Mouse (Mus musculus) heart, embryonic 16.5 days (tissue): ENCODE measurements around the gene Tas2r115. TPM values are rescaled to one million over a fixed set of nuclear protein-coding genes. Genes with fewer than 3 reads are reported as not detected.
"Not testable (repeated sequence)": the region's sequence is repeated elsewhere in the genome, so short reads cannot be mapped to it uniquely, and the experiment has no call there.

Experiments
- ATAC-seq: fragments of 200-750 bp; cut with Nextera tagmentation; replicated peaks from 2 replicates; pipeline ENCODE4 v1.8.0; 2017; ENCODE audit warnings: moderate number of reproducible peaks; ENCODE audit not compliant: insufficient read depth, low FRiP score; ENCODE audit errors: extremely low read depth
- H3K27ac ChIP-seq: fragments of 300-500 bp; sonication (generic); 2 replicates; pipeline ENCODE4 v1.5.1; 2014; ENCODE audit warnings: mild to moderate bottlenecking, low read length, control low read depth, moderate library complexity
- H3K27me3 ChIP-seq: fragments of 300-500 bp; sonication (generic); 2 replicates; pipeline ENCODE4 v1.6.1; 2014; ENCODE audit warnings: low read length, mixed read lengths; ENCODE audit not compliant: control insufficient read depth, insufficient read depth
- H3K36me3 ChIP-seq: fragments of 300-500 bp; sonication (generic); 2 replicates; pipeline ENCODE4 v1.6.1; 2014; ENCODE audit not compliant: control insufficient read depth, insufficient read depth
- H3K4me1 ChIP-seq: fragments of 300-500 bp; sonication (generic); 2 replicates; pipeline ENCODE4 v1.6.1; 2014; ENCODE audit warnings: low read length, mixed read lengths; ENCODE audit not compliant: control insufficient read depth, insufficient read depth
- H3K4me2 ChIP-seq: fragments of 300-500 bp; sonication (generic); 2 replicates; pipeline ENCODE4 v1.6.1; 2014; ENCODE audit warnings: low read depth, mild to moderate bottlenecking, control low read depth, low read length
- H3K4me3 ChIP-seq: fragments of 300-500 bp; sonication (generic); 2 replicates; pipeline ENCODE4 v1.5.1; 2014; ENCODE audit warnings: mild to moderate bottlenecking, control low read depth, low read length
- H3K9ac ChIP-seq: fragments of 300-500 bp; sonication (generic); 2 replicates; pipeline ENCODE4 v1.6.1; 2014; ENCODE audit warnings: low read length, control low read depth
- H3K9me3 ChIP-seq: fragments of 300-500 bp; sonication (generic); replicated peaks from 2 replicates; pipeline ENCODE4 v1.6.1; 2016; ENCODE audit warnings: low read length; ENCODE audit not compliant: control insufficient read depth
- WGBS: fragments of 180-500 bp; shearing (Covaris S2); extraction: QIAGEN DNeasy Blood & Tissue Kit; methylation state at CpG from one replicate; pipeline ENCODE4 v1.1.7; 2014; 5-methylcytosine and 5-hydroxymethylcytosine counted together
- polyA plus RNA-seq: library from polyadenylated mRNA; unstranded; fragments of >200 nt; fragmentation: Nextera tagmentation; extraction: Ambion mirVana; gene quantifications from 2 replicates; pipeline ENCODE4 v1.2.1, GENCODE M21; 2015

Tas2r115 gene
- polyA plus RNA-seq: not detected in 2 replicates

DNA sequence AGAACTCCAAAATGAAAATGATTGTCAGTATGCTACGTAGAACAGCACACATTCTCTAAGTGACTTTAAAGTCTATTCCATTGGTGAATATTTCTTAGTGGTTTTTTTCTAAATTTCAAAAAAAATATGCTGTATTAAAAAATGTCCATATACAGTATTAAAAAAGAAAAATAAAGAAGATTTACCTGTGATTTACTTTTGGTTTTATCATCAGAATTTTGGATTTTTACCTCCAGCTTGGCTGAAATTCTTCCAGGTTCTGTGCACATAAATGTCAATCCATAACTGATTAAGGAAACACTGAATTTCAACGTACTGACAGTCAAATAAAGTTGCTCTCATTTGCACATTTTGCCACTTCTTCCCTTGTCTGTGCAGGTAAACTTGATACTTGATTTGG is at the start of gene Tas2r115:
Tas2r115 (minus strand) TSS at position 101 of the 400 bp plus-strand sequence.
- no peak within 1 kb of the TSS for H3K4me2 ChIP-seq
- ATAC-seq: no peak
- no peaks in the 10 kb centered on the region for H3K4me1 ChIP-seq
- no peaks in the 10 kb centered on the region for H3K27me3 ChIP-seq
- no peak within 1 kb of the TSS for H3K9ac ChIP-seq
- H3K4me3 ChIP-seq: no peak within 1 kb of the TSS
- WGBS: 58% methylated on average over 2 of the region's 2 CpGs
- no peaks in the 10 kb centered on the region for H3K36me3 ChIP-seq
- no peaks in the 10 kb centered on the region for H3K9me3 ChIP-seq
- H3K27ac ChIP-seq: no peak within 1 kb of the TSS

DNA sequence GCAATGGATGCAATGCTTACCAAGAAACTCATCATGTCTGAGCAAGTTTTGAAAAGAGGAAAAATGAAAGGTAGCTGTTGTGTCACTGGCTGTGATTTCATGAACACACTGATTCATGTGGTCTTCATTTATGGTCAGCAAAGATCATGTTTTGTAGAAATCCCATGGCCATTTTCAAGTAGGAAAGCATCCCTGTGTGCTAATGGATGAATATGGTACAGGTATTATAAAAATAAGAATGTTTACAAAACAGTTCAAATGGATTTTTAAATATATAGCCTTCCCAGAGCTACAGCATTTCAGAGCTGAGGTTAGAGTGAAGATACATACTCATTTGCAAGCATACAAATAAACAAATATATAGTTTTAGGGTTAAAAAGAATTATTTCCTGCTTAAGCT is 40.2 kb upstream of the Tas2r115 start, which contains the start of gene Tas2r136:
Tas2r136 (minus strand) TSS at position 101 of the 400 bp plus-strand sequence.
- Histone ChIP-seq H3K9ac (no peak within 1 kb of the TSS), H3K4me3 (no peak within 1 kb of the TSS), H3K9me3 (no peaks in the 10 kb centered on the region), H3K27ac (no peak within 1 kb of the TSS), H3K4me1 (no peaks in the 10 kb centered on the region), H3K4me2 (no peak within 1 kb of the TSS), H3K36me3 (no peaks in the 10 kb centered on the region), H3K27me3 (no peaks in the 10 kb centered on the region)
- no peak for ATAC-seq

DNA sequence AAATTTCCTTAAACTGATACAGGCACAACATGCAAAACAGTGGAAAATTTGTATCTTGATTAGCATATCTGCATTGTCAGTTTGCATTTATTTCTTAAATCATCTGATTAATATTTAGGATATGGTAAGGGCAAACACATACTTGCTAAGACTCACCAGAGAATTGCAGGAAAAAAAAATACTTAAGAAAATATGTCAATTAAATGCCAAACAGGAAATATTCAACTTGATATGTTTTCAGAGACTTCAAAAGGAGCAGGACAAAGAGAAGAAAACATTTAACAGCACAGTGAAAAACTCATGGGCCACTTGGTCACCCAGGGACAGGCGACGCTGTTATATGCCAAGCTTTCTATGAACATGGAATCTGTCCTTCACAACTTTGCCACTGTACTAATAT is 24.0 kb upstream of the Tas2r115 start, which contains the start of gene Tas2r102:
Tas2r102 (plus strand) TSS at position 301 of the 400 bp plus-strand sequence.
- Histone ChIP-seq H3K9ac (no peak within 1 kb of the TSS), H3K36me3 (no peaks in the 10 kb centered on the region), H3K9me3 (no peaks in the 10 kb centered on the region; the same call in 1 of the 2 replicates), H3K4me3 (no peak within 1 kb of the TSS), H3K27me3 (no peaks in the 10 kb centered on the region), H3K27ac (no peak within 1 kb of the TSS), H3K4me1 (no peaks in the 10 kb centered on the region), H3K4me2 (no peak within 1 kb of the TSS)
- no peak for ATAC-seq
- WGBS: 87% methylated on average over 2 of the region's 2 CpGs

DNA sequence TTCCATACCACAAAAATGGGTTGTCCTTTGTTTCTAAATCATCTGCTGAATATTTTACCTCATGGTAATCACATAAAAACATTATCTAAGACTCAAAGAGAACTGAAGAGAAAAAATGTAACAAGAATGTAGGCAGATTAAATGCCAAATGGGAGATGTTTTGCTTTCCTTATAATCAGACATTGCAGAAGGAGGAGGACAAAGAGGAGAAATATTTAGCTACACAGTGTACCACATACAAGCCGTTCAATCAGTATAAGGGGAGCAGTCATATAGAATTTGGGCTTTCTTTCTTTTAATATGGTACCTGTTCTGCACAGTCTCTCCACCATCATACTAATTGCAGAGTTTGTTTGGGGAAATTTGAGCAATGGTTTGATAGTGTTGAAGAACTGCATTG is 16.6 kb upstream of the Tas2r115 start, which contains the start of gene Tas2r124:
Tas2r124 (plus strand) TSS at position 301 of the 400 bp plus-strand sequence.
- H3K36me3 ChIP-seq: no peaks in the 10 kb centered on the region
- H3K4me3 ChIP-seq: no peak within 1 kb of the TSS
- 65% methylated on average over 1 of the region's 1 CpGs for whole genome bisulfite sequencing
- H3K4me1 ChIP-seq: no peaks in the 10 kb centered on the region
- no peaks in the 10 kb centered on the region for H3K9me3 ChIP-seq
- ATAC-seq: no peak
- H3K9ac ChIP-seq: no peak within 1 kb of the TSS
- no peak within 1 kb of the TSS for H3K4me2 ChIP-seq
- H3K27ac ChIP-seq: no peak within 1 kb of the TSS
- H3K27me3 ChIP-seq: no peaks in the 10 kb centered on the region

DNA sequence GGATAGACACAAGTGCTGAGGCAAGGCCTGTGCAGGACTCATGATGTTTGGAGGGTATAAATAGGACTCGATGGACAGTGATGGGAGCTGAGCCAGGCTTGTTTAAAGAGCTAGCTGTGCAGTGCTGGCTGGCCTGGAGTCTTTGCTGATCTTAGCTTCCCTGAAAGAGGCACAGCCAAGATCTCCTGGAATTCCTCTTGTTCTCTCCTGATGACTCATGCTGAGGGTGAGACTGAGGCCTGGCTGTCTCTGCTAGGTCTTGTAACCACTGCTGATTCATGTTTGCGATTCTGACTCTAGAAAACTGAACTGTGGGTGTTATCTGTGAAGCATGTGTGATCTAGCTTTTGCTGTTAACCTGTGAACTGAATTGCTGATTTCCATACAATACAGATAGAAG is 12.4 kb upstream of the Tas2r115 start:
- Histone ChIP-seq H3K27me3 (no peaks in the 10 kb centered on the region), H3K4me1 (no peaks in the 10 kb centered on the region), H3K9me3 (no peaks in the 10 kb centered on the region), H3K27ac (no peak overlapping the region), H3K4me3 (no peak overlapping the region), H3K4me2 (no peak overlapping the region), H3K9ac (no peak overlapping the region), H3K36me3 (no peaks in the 10 kb centered on the region)
- ATAC-seq: no peak
- 63% methylated on average over 2 of the region's 2 CpGs for WGBS

DNA sequence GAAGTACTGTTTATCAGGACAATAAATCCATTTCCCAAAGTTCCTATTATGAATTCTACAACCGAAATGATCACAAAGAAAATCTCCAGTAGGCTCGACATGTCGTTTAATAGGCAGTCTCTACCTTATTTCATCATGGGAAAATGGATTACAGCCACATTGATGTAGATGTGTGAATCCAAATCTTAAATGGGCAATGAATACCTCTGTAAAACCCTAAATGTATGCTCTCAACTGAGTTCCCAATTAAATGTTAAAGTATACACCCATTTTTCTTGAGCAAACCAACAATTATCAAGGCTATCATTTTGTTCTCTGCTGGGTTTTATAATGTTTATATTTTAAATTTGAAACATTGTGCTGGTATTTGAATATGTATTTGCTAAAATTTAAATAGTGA is 26.0 kb downstream of the Tas2r115 start, which contains the start of gene Tas2r122:
Tas2r122 (minus strand) TSS at position 101 of the 400 bp plus-strand sequence.
- no peaks in the 10 kb centered on the region for H3K4me1 ChIP-seq
- ATAC-seq: no peak
- WGBS: 66% methylated on average over 3 of the region's 3 CpGs
- peaks cover 4% of the 10 kb centered on the region; the same call in 1 of the 2 replicates for H3K9me3 ChIP-seq
- no peaks in the 10 kb centered on the region for H3K36me3 ChIP-seq
- no peak within 1 kb of the TSS for H3K9ac ChIP-seq
- H3K4me3 ChIP-seq: no peak within 1 kb of the TSS
- H3K27ac ChIP-seq: no peak within 1 kb of the TSS
- H3K4me2 ChIP-seq: no peak within 1 kb of the TSS
- no peaks in the 10 kb centered on the region for H3K27me3 ChIP-seq

DNA sequence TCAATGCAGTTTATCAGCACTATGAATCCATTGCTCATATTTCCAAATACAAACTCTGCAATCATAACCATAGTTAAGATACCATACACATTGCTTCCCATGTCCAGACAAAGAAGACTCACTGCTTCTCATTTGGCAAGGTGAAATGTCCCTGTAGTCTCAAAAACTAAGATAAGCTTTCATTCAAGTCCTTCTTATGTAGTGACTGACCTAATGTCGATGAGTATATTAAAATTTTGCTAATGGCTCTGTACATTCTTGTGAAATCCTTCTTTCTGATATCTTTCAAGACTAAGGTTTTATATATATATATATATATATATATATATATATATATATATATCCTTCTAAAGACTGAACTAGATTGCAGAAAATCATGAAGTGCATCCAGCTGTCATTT is 36.9 kb downstream of the Tas2r115 start, which contains the start of gene Tas2r121:
Tas2r121 (minus strand) TSS at position 101 of the 400 bp plus-strand sequence.
- no peak for ATAC-seq
- no peaks in the 10 kb centered on the region for H3K9me3 ChIP-seq
- no peak within 1 kb of the TSS for H3K4me3 ChIP-seq
- H3K27ac ChIP-seq: no peak within 1 kb of the TSS
- H3K4me1 ChIP-seq: no peaks in the 10 kb centered on the region
- 43% methylated on average over 1 of the region's 1 CpGs for WGBS
- no peak within 1 kb of the TSS for H3K4me2 ChIP-seq
- H3K36me3 ChIP-seq: no peaks in the 10 kb centered on the region
- no peaks in the 10 kb centered on the region for H3K27me3 ChIP-seq
- no peak within 1 kb of the TSS for H3K9ac ChIP-seq

DNA sequence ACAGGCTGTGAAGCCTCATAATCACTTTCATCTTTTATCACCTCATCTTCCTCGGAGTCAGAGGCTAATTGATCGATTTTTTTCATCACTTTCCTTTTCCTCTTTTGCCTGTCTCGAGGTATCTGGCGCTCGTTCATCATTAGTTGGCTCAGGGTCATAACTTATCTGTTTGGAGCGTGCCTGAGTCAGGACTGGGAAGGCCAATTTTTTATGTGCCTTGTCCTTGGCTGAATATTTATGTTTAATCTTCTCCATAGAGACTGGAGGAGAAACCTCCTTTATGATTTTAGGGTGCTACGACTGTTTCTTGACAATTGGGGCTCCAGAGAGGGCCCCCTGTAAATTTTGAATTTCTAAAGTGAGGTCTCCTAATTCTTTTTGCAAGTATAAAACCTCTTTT is 46.2 kb downstream of the Tas2r115 start:
- H3K9me3 ChIP-seq, H3K4me2 ChIP-seq, H3K27me3 ChIP-seq, ATAC-seq, H3K9ac ChIP-seq, H3K36me3 ChIP-seq, H3K27ac ChIP-seq, H3K4me1 ChIP-seq, H3K4me3 ChIP-seq: not testable (repeated sequence)
- 68% methylated on average over 7 of the region's 7 CpGs for WGBS
